Mouse (Mus musculus) central nervous system, embryonic 18 days (tissue): Measurements from ENCODE around the gene Szrd1. TPM values are rescaled to one million over a fixed set of nuclear protein-coding genes. Genes with fewer than 3 reads are reported as not detected.

Experiments used
- polyA plus RNA-seq: library from polyadenylated mRNA; depleted of rRNA; stranded (reverse); fragments of >200 nt; gene quantifications from 2 replicates; pipeline ENCODE4 v1.2.3, GENCODE M21; 2012; rRNA removed

Gene Szrd1
- polyA plus RNA-seq = 28.0 and 28.2 TPM in 2 replicates

GRCm38 (mm10) chr4:141139116-141139970 lies at the start of gene Szrd1:
Szrd1 (minus strand) TSS chr4:141139775.

GRCm38 (mm10) chr4:141147112-141148008 lies 7.8 kb upstream of the Szrd1 start, which contains the start of gene Fbxo42:
Fbxo42 (plus strand) TSS chr4:141147913.

GRCm38 (mm10) chr4:141088033-141088432 lies 51.5 kb downstream of the Szrd1 start, which contains the start of gene Spata21:
Spata21 (plus strand) TSS chr4:141088333.

GRCm38 (mm10) chr4:141077681-141078509 lies 61.7 kb downstream of the Szrd1 start, which contains the start of gene Necap2:
Necap2 (minus strand) TSS chr4:141078357.

Other genes with a start within 250 kb of the Szrd1 start
- gene Padi2, start 233.4 kb downstream of the Szrd1 start, polyA plus RNA-seq = 0.66 and 1.4 TPM in 2 replicates
- 240 and 266 TPM in 2 replicates for gene Sdhb, start 178.6 kb downstream of the Szrd1 start, polyA plus RNA-seq
- gene Atp13a2, start 152.9 kb downstream of the Szrd1 start, polyA plus RNA-seq = 236 and 259 TPM in 2 replicates
- gene Mfap2, start 129.4 kb downstream of the Szrd1 start, polyA plus RNA-seq = 96.4 and 101 TPM in 2 replicates
- 35.1 and 35.4 TPM in 2 replicates for gene Crocc, start 79.2 kb downstream of the Szrd1 start, polyA plus RNA-seq
- gene Necap2, start 61.4 kb downstream of the Szrd1 start, polyA plus RNA-seq = 55.3 and 58.8 TPM in 2 replicates
- 0.13 and 0.33 TPM in 2 replicates for gene Spata21, start 51.4 kb downstream of the Szrd1 start, polyA plus RNA-seq
- 24.4 and 25.2 TPM in 2 replicates for gene Fbxo42, start 8.1 kb upstream of the Szrd1 start, polyA plus RNA-seq
- 5.0 and 5.1 TPM in 2 replicates for gene Rsg1, start 74.2 kb upstream of the Szrd1 start, polyA plus RNA-seq
- gene Arhgef19, start 99.7 kb upstream of the Szrd1 start, polyA plus RNA-seq = 0.80 and 1.3 TPM in 2 replicates
- 2.2 and 2.3 TPM in 2 replicates for gene Epha2, start 161.5 kb upstream of the Szrd1 start, polyA plus RNA-seq
- gene Fam131c, start 228.4 kb upstream of the Szrd1 start, polyA plus RNA-seq = 44.2 and 47.9 TPM in 2 replicates